Mouse (Mus musculus) midbrain, embryonic 15.5 days (tissue): ENCODE measurements at regions not wholly inside any gene's neighbourhood (a gene's known extent, or its start where the extent isn't known, plus 50 kb on each side); places are given as distances from the start of the nearest gene placed in this dataset.
A peak's percentile ranks its signal among the peaks of the same experiment; 100 is the strongest.
"Not testable (repeated sequence)": the region's sequence is repeated elsewhere in the genome, so short reads cannot be mapped to it uniquely, and the experiment has no call there.

Experiments
- ATAC-seq: fragments of 200-750 bp; cut with Nextera tagmentation; replicated peaks from 2 replicates; pipeline ENCODE4 v1.8.0; 2017; ENCODE audit warnings: moderate TSS enrichment
- H3K27ac ChIP-seq: fragments of 300-500 bp; sonication (generic); 2 replicates; pipeline ENCODE4 v1.5.1; 2015; ENCODE audit warnings: mild to moderate bottlenecking, inconsistent platforms
- H3K27me3 ChIP-seq: fragments of 300-500 bp; sonication (generic); replicated peaks from 2 replicates; pipeline ENCODE4 v1.6.1; 2015; ENCODE audit warnings: inconsistent platforms
- H3K36me3 ChIP-seq: fragments of 300-500 bp; sonication (generic); replicated peaks from 2 replicates; pipeline ENCODE4 v1.6.1; 2015; ENCODE audit warnings: inconsistent platforms
- H3K4me1 ChIP-seq: fragments of 300-500 bp; sonication (generic); 2 replicates; pipeline ENCODE4 v1.6.1; 2015; ENCODE audit warnings: inconsistent platforms
- H3K4me2 ChIP-seq: fragments of 300-500 bp; sonication (generic); 2 replicates; pipeline ENCODE4 v1.6.1; 2015; ENCODE audit warnings: inconsistent platforms, mild to moderate bottlenecking, moderate library complexity
- H3K4me3 ChIP-seq: fragments of 300-500 bp; sonication (generic); 2 replicates; pipeline ENCODE4 v1.5.1; 2015; ENCODE audit warnings: mild to moderate bottlenecking, inconsistent platforms
- H3K9ac ChIP-seq: fragments of 300-500 bp; sonication (generic); 2 replicates; pipeline ENCODE4 v1.6.1; 2015; ENCODE audit warnings: mild to moderate bottlenecking, inconsistent platforms
- H3K9me3 ChIP-seq: fragments of 300-500 bp; sonication (generic); 2 replicates; pipeline ENCODE4 v1.6.1; 2016; ENCODE audit warnings: inconsistent platforms
- WGBS: fragments of 180-500 bp; shearing (Covaris S2); methylation state at CpG from one replicate; pipeline ENCODE4 v1.1.7; 2015; ENCODE audit warnings: mixed read lengths; 5-methylcytosine and 5-hydroxymethylcytosine counted together

GRCm38 (mm10) chr3:79002173-79002848, 284.0 kb downstream of the Rapgef2 start:
- H3K9ac ChIP-seq: no peak overlapping the region
- H3K4me1 ChIP-seq: no peaks in the 10 kb centered on the region
- H3K27me3 ChIP-seq: no peaks in the 10 kb centered on the region
- H3K9me3 ChIP-seq: no peaks in the 10 kb centered on the region
- no peak overlapping the region for H3K27ac ChIP-seq
- WGBS: 81% methylated on average over 4 of the region's 4 CpGs
- no peak overlapping the region for H3K4me2 ChIP-seq
- no peaks in the 10 kb centered on the region for H3K36me3 ChIP-seq
- no peak for ATAC-seq
- H3K4me3 ChIP-seq: no peak overlapping the region

DNA sequence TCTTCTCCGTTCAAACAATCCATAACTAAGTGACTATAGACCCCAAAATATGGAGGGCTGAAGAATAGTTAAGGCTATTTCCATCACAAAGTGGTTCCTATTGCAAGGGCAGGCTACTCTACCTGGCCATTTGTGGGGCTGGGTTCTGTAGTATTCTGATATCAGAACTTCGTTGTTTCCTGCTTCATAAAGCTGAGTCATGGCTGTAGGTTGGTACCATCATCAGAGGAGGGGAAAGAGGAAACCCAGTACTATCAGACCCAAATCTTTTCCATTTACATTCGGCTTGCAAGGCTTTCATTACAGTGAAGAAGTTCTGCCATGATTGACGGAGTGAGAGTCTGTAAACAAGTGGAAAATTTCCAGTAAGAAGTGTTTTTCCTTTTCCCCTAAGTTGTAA, 284.6 kb downstream of the Rapgef2 start:
- no peak overlapping the region for H3K9ac ChIP-seq
- no peaks in the 10 kb centered on the region for H3K27me3 ChIP-seq
- WGBS: 93% methylated on average over 4 of the region's 4 CpGs
- no peak overlapping the region for H3K4me3 ChIP-seq
- no peaks in the 10 kb centered on the region for H3K4me1 ChIP-seq
- H3K9me3 ChIP-seq: no peaks in the 10 kb centered on the region
- ATAC-seq: no peak
- H3K27ac ChIP-seq: no peak overlapping the region
- H3K4me2 ChIP-seq: no peak overlapping the region
- no peaks in the 10 kb centered on the region for H3K36me3 ChIP-seq

DNA sequence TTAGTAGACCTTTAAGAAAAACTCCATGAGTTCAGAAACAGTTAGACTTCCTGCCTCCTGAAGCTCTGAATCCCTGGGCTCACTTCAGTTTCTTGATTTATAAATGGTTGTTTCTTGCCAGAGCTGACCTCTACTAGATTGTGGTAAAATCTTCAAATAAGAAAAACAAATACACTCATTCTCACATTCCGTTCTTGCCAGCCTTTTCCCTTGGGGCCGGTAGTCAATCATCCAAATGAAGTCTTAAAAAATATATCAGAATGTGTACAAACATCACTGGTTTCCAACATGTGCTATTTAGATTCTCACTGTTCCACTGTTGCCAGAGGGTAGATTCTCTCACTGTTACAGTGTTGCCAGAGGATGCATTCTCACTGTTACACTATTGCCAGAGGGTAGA, 286.0 kb downstream of the Rapgef2 start:
- Histone ChIP-seq H3K27ac (no peak overlapping the region), H3K9me3 (no peaks in the 10 kb centered on the region), H3K27me3 (no peaks in the 10 kb centered on the region), H3K9ac (no peak overlapping the region), H3K4me1 (no peaks in the 10 kb centered on the region), H3K36me3 (no peaks in the 10 kb centered on the region), H3K4me2 (no peak overlapping the region), H3K4me3 (no peak overlapping the region)
- 80% methylated on average over 2 of the region's 2 CpGs for WGBS
- no peak for ATAC-seq

GRCm38 (mm10) chr3:78999803-79000202, 286.5 kb downstream of the Rapgef2 start:
- no peaks in the 10 kb centered on the region for H3K4me1 ChIP-seq
- no peak overlapping the region for H3K4me2 ChIP-seq
- ATAC-seq: no peak
- no peaks in the 10 kb centered on the region for H3K27me3 ChIP-seq
- no peak overlapping the region for H3K4me3 ChIP-seq
- 72% methylated on average over 3 of the region's 3 CpGs for WGBS
- H3K36me3 ChIP-seq: no peaks in the 10 kb centered on the region
- H3K27ac ChIP-seq: no peak overlapping the region
- no peaks in the 10 kb centered on the region for H3K9me3 ChIP-seq
- H3K9ac ChIP-seq: no peak overlapping the region

DNA sequence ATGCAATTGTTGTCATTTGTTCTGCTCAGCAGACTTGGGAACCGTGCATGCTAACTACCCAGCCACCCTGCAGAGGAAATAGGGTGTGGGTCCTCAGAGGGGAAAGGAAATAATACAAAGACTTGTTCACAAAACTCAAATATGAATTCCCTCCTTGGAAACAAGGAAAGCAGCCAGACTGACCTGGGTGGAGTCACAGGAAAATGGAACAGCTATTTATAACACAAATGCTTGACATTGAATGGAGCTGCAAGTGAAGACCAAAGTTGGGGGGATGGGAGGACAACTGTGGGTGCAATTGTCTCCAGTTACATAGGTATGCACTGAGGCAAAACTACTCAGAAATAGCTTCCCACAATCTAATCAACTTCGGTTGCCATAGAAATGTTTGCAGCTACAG, 298.2 kb downstream of the Rapgef2 start:
- Histone ChIP-seq H3K4me2 (no peak overlapping the region), H3K36me3 (no peaks in the 10 kb centered on the region), H3K4me1 (no peaks in the 10 kb centered on the region), H3K9me3 (no peaks in the 10 kb centered on the region), H3K27ac (no peak overlapping the region), H3K4me3 (no peak overlapping the region), H3K9ac (no peak overlapping the region), H3K27me3 (no peaks in the 10 kb centered on the region)
- no peak for ATAC-seq
- WGBS: 71% methylated on average over 2 of the region's 2 CpGs

DNA sequence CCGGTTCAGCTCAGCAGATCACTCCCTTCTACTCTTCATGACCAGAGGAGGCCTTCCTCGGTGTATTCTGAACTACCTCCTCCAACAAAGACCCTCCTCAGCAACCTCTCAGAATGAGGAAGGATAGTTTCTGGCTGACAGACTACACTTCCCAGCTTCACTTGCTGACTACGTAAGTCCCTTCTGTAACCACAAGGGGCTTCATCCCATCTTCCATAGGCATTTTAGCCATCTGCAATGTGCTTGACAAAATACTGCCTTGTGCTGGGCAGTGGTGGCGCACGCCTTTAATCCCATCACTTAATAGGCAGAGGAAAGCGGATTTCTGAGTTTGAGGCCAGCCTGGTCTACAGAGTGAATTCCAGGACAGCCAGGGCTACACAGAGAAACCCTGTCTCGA, 299.6 kb downstream of the Rapgef2 start:
- Histone ChIP-seq H3K36me3 (no peaks in the 10 kb centered on the region), H3K4me1 (no peaks in the 10 kb centered on the region), H3K9me3 (no peaks in the 10 kb centered on the region), H3K9ac (no peak overlapping the region), H3K4me2 (no peak overlapping the region), H3K27ac (no peak overlapping the region), H3K27me3 (no peaks in the 10 kb centered on the region), H3K4me3 (no peak overlapping the region)
- 80% methylated on average over 7 of the region's 7 CpGs for WGBS
- no peak for ATAC-seq

DNA sequence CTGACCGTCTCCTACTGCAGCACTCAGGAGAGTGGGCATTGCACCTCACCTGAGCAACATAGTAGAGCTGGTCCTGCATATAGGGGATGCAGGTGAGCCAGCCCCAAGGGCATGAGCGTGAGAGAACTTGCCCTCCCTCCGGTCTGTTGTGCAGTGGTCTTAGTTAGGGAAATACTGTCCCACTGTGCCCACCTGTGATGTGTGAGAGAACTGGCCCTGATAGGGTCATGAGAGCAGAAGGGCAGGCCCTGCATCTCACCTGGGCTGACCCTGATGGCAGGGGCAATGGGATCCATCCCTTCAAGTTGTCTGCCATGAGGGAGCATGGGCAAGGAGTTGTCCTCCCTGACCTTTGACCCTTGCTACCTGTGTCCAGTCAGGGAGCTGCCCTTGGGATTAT, 305.3 kb downstream of the Rapgef2 start:
- 92% methylated on average over 3 of the region's 3 CpGs for WGBS
- H3K4me2 ChIP-seq: no peak overlapping the region

GRCm38 (mm10) chr3:78978781-78979180, 307.5 kb downstream of the Rapgef2 start:
- H3K9me3 ChIP-seq: no peaks in the 10 kb centered on the region
- WGBS: 90% methylated on average over 4 of the region's 4 CpGs
- H3K27me3 ChIP-seq: no peaks in the 10 kb centered on the region
- H3K4me3 ChIP-seq: no peak overlapping the region
- H3K4me2 ChIP-seq: no peak overlapping the region
- ATAC-seq: no peak
- H3K36me3 ChIP-seq: no peaks in the 10 kb centered on the region
- no peak overlapping the region for H3K9ac ChIP-seq
- H3K4me1 ChIP-seq: no peaks in the 10 kb centered on the region
- H3K27ac ChIP-seq: no peak overlapping the region

More for the DNA sequence above, 305.3 kb downstream of the Rapgef2 start:
- Histone ChIP-seq H3K4me3 (no peak overlapping the region), H3K4me1 (no peaks in the 10 kb centered on the region), H3K9me3 (no peaks in the 10 kb centered on the region), H3K27me3 (no peaks in the 10 kb centered on the region), H3K36me3 (no peaks in the 10 kb centered on the region), H3K27ac (no peak overlapping the region), H3K9ac (no peak overlapping the region)
- ATAC-seq: no peak

GRCm38 (mm10) chr3:78966683-78967549, 319.4 kb downstream of the Rapgef2 start:
- H3K9me3 ChIP-seq, H3K27me3 ChIP-seq, H3K36me3 ChIP-seq, H3K4me1 ChIP-seq, H3K27ac ChIP-seq: not testable (repeated sequence)
- Histone ChIP-seq H3K4me3 (peak overlapping the region; percentile 55), H3K4me2 (peak overlapping the region; percentile 80), H3K9ac (peak overlapping the region; percentile 57)
- 3% methylated on average over 45 of the region's 57 CpGs for WGBS
- peak; percentile 93 for ATAC-seq

GRCm38 (mm10) chr3:78964231-78964858, 322.0 kb downstream of the Rapgef2 start:
- Histone ChIP-seq H3K9ac (no peak overlapping the region), H3K27me3 (no peaks in the 10 kb centered on the region), H3K9me3 (no peaks in the 10 kb centered on the region), H3K36me3 (no peaks in the 10 kb centered on the region), H3K27ac (no peak overlapping the region), H3K4me1 (peaks cover 4% of the 10 kb centered on the region; the same call in 1 of the 2 replicates), H3K4me2 (no peak overlapping the region), H3K4me3 (no peak overlapping the region)
- WGBS: 89% methylated on average over 9 of the region's 9 CpGs
- no peak for ATAC-seq

GRCm38 (mm10) chr3:78958781-78959180, 327.5 kb downstream of the Rapgef2 start:
- Histone ChIP-seq H3K27ac (no peak overlapping the region), H3K27me3 (no peaks in the 10 kb centered on the region), H3K4me1 (no peaks in the 10 kb centered on the region), H3K9me3 (no peaks in the 10 kb centered on the region), H3K4me3 (no peak overlapping the region), H3K36me3 (no peaks in the 10 kb centered on the region), H3K4me2 (no peak overlapping the region), H3K9ac (no peak overlapping the region)
- WGBS: 42% methylated on average over 1 of the region's 1 CpGs
- peak; percentile 90 for ATAC-seq

DNA sequence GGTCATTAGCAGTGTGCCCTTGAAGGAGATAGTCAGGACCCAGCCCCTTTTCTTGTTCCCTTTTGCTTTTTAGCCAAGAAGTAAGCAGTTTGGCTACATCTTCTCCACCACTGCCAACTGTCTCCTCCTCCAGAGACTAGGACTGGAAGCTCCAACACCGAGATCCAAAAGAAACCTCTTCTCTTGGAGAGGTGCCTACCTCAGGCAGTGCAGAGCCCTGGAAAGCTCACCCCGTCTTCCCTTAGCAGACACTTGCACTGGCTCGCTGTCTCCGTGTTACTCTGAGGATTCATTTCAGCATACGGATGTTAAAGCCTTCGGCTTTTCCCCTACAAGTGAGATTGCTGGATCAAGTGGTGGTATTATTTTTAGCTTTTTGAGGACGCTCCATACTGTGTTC, 331.0 kb downstream of the Rapgef2 start:
- 92% methylated on average over 7 of the region's 7 CpGs for WGBS
- Histone ChIP-seq H3K27ac (no peak overlapping the region), H3K27me3 (no peaks in the 10 kb centered on the region), H3K4me3 (no peak overlapping the region), H3K9me3 (no peaks in the 10 kb centered on the region), H3K9ac (no peak overlapping the region), H3K4me2 (no peak overlapping the region), H3K4me1 (no peaks in the 10 kb centered on the region), H3K36me3 (no peaks in the 10 kb centered on the region)
- ATAC-seq: no peak
